Mouse (Mus musculus): ENCODE results near the gene Tnk2.

DNA sequence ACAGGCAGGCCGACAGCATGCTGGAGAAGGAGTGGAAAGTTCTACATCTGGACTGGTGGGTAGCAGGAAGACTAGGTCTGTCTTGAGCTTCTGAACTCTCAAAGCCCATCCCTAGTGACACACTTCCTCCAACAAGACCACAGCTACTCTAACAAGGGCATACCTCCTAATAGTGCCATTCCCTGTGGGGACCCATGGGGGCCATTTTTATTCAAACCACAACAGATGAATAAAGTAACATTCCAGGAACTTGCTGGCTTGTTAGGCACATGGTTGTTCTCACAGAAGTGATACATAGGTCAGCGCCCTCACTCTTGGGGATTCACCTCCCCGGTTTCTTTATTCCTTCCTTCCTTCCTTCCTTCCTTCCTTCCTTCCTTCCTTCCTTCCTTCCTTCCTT lies 7.3 kb upstream of the Tnk2 start:
- no peak for TF ChIP-seq POLR2A (IDR thresholded peaks at IDR 0.05; ENCODE audit: low read depth, low read length)
- no peak for TF ChIP-seq CTCF (conservative IDR thresholded peaks at IDR 0.05; ENCODE audit: insufficient read depth, insufficient read length, low read depth, low read length)
